Mouse (Mus musculus): ENCODE measurements at regions not wholly inside any gene's neighbourhood (a gene's known extent, or its start where the extent isn't known, plus 50 kb on each side); places are given as distances from the start of the nearest gene placed in this dataset.
"Not testable (repeated sequence)": the region's sequence is repeated elsewhere in the genome, so short reads cannot be mapped to it uniquely, and the experiment has no call there.

GRCm38 (mm10) chr5:97788175-97788574 lies 242.7 kb downstream of the Antxr2 start:
- TF ChIP-seq POU5F1 (IDR thresholded peaks at IDR 0.05; ENCODE audit: borderline replicate concordance, low read length) (no peak), NANOG (IDR thresholded peaks at IDR 0.05; ENCODE audit: borderline replicate concordance, low read length) (no peak), CTCF (conservative IDR thresholded peaks at IDR 0.05; ENCODE audit: low read length) (no peak)
- H3K9me3 ChIP-seq (ENCODE audit: low read length), result peaks cover 8% of the 10 kb centered on the region
- H3K36me3 ChIP-seq (ENCODE audit: insufficient read depth, low read length), result no peaks in the 10 kb centered on the region
- H3K4me3 ChIP-seq (replicated peaks; ENCODE audit: low read length), result no peak overlapping the region
- no peaks in the 10 kb centered on the region for H3K4me1 ChIP-seq (replicated peaks; ENCODE audit: low read depth, low read length)
- no peaks in the 10 kb centered on the region for H3K27me3 ChIP-seq (ENCODE audit: insufficient read depth, low read length)

DNA sequence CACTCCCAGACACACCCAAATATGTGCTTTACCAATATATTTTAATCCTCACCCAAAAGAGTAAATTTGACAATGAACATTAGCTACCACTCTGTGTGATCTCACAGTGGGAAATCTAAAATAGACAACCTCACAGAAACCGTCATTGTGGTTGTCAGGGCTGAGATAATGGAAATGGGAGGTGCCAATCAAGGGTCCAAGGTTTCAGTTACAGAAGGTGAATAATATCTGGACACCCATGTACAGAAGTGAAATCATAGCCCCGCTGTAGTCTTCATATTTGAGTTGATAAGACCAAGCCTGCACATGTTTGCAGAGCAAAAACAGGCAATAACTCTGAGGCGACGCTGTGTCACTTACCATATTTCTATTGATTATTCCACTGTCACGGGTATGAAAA lies 243.8 kb downstream of the Antxr2 start:
- H3K9me3 ChIP-seq (ENCODE audit: low read length), result no peaks in the 10 kb centered on the region
- TF ChIP-seq NANOG (IDR thresholded peaks at IDR 0.05; ENCODE audit: borderline replicate concordance, low read length) (no peak), CTCF (conservative IDR thresholded peaks at IDR 0.05; ENCODE audit: low read length) (no peak), POU5F1 (IDR thresholded peaks at IDR 0.05; ENCODE audit: borderline replicate concordance, low read length) (no peak)
- no peaks in the 10 kb centered on the region for H3K36me3 ChIP-seq (ENCODE audit: insufficient read depth, low read length)
- no peaks in the 10 kb centered on the region for H3K4me1 ChIP-seq (replicated peaks; ENCODE audit: low read depth, low read length)
- no peaks in the 10 kb centered on the region for H3K27me3 ChIP-seq (ENCODE audit: insufficient read depth, low read length)
- no peak overlapping the region for H3K4me3 ChIP-seq (replicated peaks; ENCODE audit: low read length)

DNA sequence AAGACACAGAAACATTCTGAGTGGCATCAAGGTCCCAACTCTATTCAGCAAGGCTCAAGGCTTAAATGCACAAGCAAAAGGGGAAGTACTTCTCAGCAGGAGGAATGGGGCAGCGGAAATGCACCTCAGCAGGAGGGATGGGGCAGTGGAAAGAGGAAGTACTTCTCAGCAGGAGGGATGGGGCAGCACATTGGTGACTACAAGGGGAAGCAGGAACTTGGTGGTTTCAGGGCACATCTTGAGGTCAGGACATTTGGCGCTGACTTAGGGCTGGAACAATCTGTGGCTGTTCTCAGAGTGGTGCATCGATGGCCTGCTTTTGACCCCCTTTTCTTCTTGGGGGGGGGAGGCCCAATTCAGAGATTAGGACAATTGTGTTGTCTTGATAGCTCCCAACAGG lies 255.7 kb downstream of the Antxr2 start:
- peaks cover 17% of the 10 kb centered on the region for H3K9me3 ChIP-seq (ENCODE audit: low read length)
- not testable (repeated sequence) for H3K36me3 ChIP-seq (ENCODE audit: insufficient read depth, low read length); H3K4me1 ChIP-seq (replicated peaks; ENCODE audit: low read depth, low read length); H3K27me3 ChIP-seq (ENCODE audit: insufficient read depth, low read length); H3K4me3 ChIP-seq (replicated peaks; ENCODE audit: low read length)

- peaks cover 17% of the 10 kb centered on the region for H3K9me3 ChIP-seq (ENCODE audit: low read length)
- H3K36me3 ChIP-seq (ENCODE audit: insufficient read depth, low read length); H3K27me3 ChIP-seq (ENCODE audit: insufficient read depth, low read length); H3K4me1 ChIP-seq (replicated peaks; ENCODE audit: low read depth, low read length); H3K4me3 ChIP-seq (replicated peaks; ENCODE audit: low read length): not testable (repeated sequence)
Measured at GRCm38 (mm10) chr5:97773451-97773850, 257.4 kb downstream of the Antxr2 start.

DNA sequence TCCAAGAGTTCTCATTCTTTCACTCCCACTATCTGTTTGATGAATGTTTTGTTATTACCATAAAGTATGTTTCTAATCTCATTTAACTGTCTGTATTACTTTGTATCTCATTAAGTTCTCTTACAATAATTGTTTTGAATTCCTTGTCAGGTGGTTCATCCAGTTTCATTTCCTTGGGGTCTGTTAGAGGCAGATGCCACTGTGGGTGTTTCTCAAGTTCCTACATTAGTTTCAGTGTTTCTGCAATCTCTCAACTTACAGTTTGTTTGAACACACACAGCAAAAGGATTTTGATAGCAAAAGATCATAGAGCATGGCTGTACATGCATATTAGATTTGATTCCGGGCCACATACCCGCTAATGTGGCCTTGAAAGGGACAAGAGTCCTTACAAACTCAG lies 280.5 kb upstream of the Gk2 start:
- TF ChIP-seq CTCF (conservative IDR thresholded peaks at IDR 0.05; ENCODE audit: low read length) (no peak), POU5F1 (IDR thresholded peaks at IDR 0.05; ENCODE audit: borderline replicate concordance, low read length) (no peak), NANOG (IDR thresholded peaks at IDR 0.05; ENCODE audit: borderline replicate concordance, low read length) (no peak)
- Histone ChIP-seq H3K27me3 (ENCODE audit: insufficient read depth, low read length) (no peaks in the 10 kb centered on the region), H3K4me1 (replicated peaks; ENCODE audit: low read depth, low read length) (no peaks in the 10 kb centered on the region), H3K4me3 (replicated peaks; ENCODE audit: low read length) (no peak overlapping the region), H3K9me3 (ENCODE audit: low read length) (no peaks in the 10 kb centered on the region), H3K36me3 (ENCODE audit: insufficient read depth, low read length) (no peaks in the 10 kb centered on the region)

- Histone ChIP-seq H3K4me1 (replicated peaks; ENCODE audit: low read depth, low read length) (no peaks in the 10 kb centered on the region), H3K27me3 (ENCODE audit: insufficient read depth, low read length) (no peaks in the 10 kb centered on the region), H3K4me3 (replicated peaks; ENCODE audit: low read length) (no peak overlapping the region), H3K9me3 (ENCODE audit: low read length) (no peaks in the 10 kb centered on the region), H3K36me3 (ENCODE audit: insufficient read depth, low read length) (no peaks in the 10 kb centered on the region)
- TF ChIP-seq NANOG (IDR thresholded peaks at IDR 0.05; ENCODE audit: borderline replicate concordance, low read length) (no peak), POU5F1 (IDR thresholded peaks at IDR 0.05; ENCODE audit: borderline replicate concordance, low read length) (no peak), CTCF (conservative IDR thresholded peaks at IDR 0.05; ENCODE audit: low read length) (no peak)
Measured at GRCm38 (mm10) chr5:97730920-97731319, 274.1 kb upstream of the Gk2 start.

- not testable (repeated sequence) for H3K36me3 ChIP-seq (ENCODE audit: insufficient read depth, low read length); H3K4me3 ChIP-seq (replicated peaks; ENCODE audit: low read length); H3K27me3 ChIP-seq (ENCODE audit: insufficient read depth, low read length); H3K4me1 ChIP-seq (replicated peaks; ENCODE audit: low read depth, low read length); H3K9me3 ChIP-seq (ENCODE audit: low read length)
Measured at GRCm38 (mm10) chr5:97719364-97719763, 262.5 kb upstream of the Gk2 start.

- Histone ChIP-seq H3K27me3 (ENCODE audit: insufficient read depth, low read length) (no peaks in the 10 kb centered on the region), H3K9me3 (ENCODE audit: low read length) (no peaks in the 10 kb centered on the region), H3K4me3 (replicated peaks; ENCODE audit: low read length) (no peak overlapping the region), H3K36me3 (ENCODE audit: insufficient read depth, low read length) (no peaks in the 10 kb centered on the region), H3K4me1 (replicated peaks; ENCODE audit: low read depth, low read length) (no peaks in the 10 kb centered on the region)
- TF ChIP-seq NANOG (IDR thresholded peaks at IDR 0.05; ENCODE audit: borderline replicate concordance, low read length) (no peak), POU5F1 (IDR thresholded peaks at IDR 0.05; ENCODE audit: borderline replicate concordance, low read length) (no peak), CTCF (conservative IDR thresholded peaks at IDR 0.05; ENCODE audit: low read length) (no peak)
Measured at GRCm38 (mm10) chr5:97705270-97705669, 248.4 kb upstream of the Gk2 start.

- H3K36me3 ChIP-seq (ENCODE audit: insufficient read depth, low read length), result no peaks in the 10 kb centered on the region
- no peak overlapping the region for H3K4me3 ChIP-seq (replicated peaks; ENCODE audit: low read length)
- H3K9me3 ChIP-seq (ENCODE audit: low read length), result no peaks in the 10 kb centered on the region
- TF ChIP-seq NANOG (IDR thresholded peaks at IDR 0.05; ENCODE audit: borderline replicate concordance, low read length), result no peak
- TF ChIP-seq CTCF (conservative IDR thresholded peaks at IDR 0.05; ENCODE audit: low read length), result no peak
- TF ChIP-seq POU5F1 (IDR thresholded peaks at IDR 0.05; ENCODE audit: borderline replicate concordance, low read length), result no peak
- H3K4me1 ChIP-seq (replicated peaks; ENCODE audit: low read depth, low read length), result no peaks in the 10 kb centered on the region
- H3K27me3 ChIP-seq (ENCODE audit: insufficient read depth, low read length), result no peaks in the 10 kb centered on the region
Measured at GRCm38 (mm10) chr5:97700507-97700906, 243.7 kb upstream of the Gk2 start.
